Mouse (Mus musculus) thymus, adult 2 months (tissue): Measurements from ENCODE around the gene Sec61a1.
A peak's percentile ranks its signal among the peaks of the same experiment; 100 is the strongest.

Experiments
- CTCF ChIP-seq: fragments of 200-500 bp; IDR thresholded peaks from 2 replicates; pipeline ENCODE4 v1.5.1; 2012; ENCODE audit warnings: mild to moderate bottlenecking, control low read depth, low read length, moderate library complexity, borderline replicate concordance; ENCODE audit not compliant: control insufficient read depth, poor library complexity, insufficient read depth; ENCODE audit errors: extremely low read depth
- POLR2A ChIP-seq: fragments of 200-500 bp; IDR thresholded peaks from 2 replicates; pipeline ENCODE4 v1.6.1; 2012; ENCODE audit warnings: mild to moderate bottlenecking, low read length, control low read depth, moderate library complexity; ENCODE audit not compliant: control insufficient read depth, poor library complexity, insufficient read depth; ENCODE audit errors: extremely low read depth

GRCm38 (mm10) chr6:88465181-88465920 is 53.4 kb downstream of the Sec61a1 start, which contains the start of gene Ruvbl1:
- TF ChIP-seq CTCF = 0 out of 2 replicates have a peak, but pooled peaks have one; percentile 21
- TF ChIP-seq POLR2A = peak; percentile 36; the same call in 1 of the 2 replicates
